Mouse (Mus musculus) limb, embryonic 12.5 days (tissue): ENCODE measurements around the gene Pou2f2. TPM values are rescaled to one million over a fixed set of nuclear protein-coding genes. Genes with fewer than 3 reads are reported as not detected.

Experiments
- ATAC-seq: fragments of 200-750 bp; cut with Nextera tagmentation; 2 replicates; pipeline ENCODE4 v1.8.0; 2017; ENCODE audit warnings: low read depth, moderate TSS enrichment; ENCODE audit not compliant: insufficient number of reproducible peaks, insufficient read depth, low FRiP score, low TSS enrichment
- H3K27ac ChIP-seq: fragments of 300-500 bp; sonication (generic); 2 replicates; pipeline ENCODE4 v1.5.1; 2016; ENCODE audit warnings: mild to moderate bottlenecking, moderate library complexity
- H3K27me3 ChIP-seq: fragments of 300-500 bp; sonication (generic); 2 replicates; pipeline ENCODE4 v1.6.1; 2016; ENCODE audit warnings: mild to moderate bottlenecking, moderate library complexity
- H3K36me3 ChIP-seq: fragments of 300-500 bp; sonication (generic); 2 replicates; pipeline ENCODE4 v1.6.1; 2016; ENCODE audit warnings: mild to moderate bottlenecking, moderate library complexity
- H3K4me1 ChIP-seq: fragments of 300-500 bp; sonication (generic); replicated peaks from 2 replicates; pipeline ENCODE4 v1.6.1; 2016
- H3K4me2 ChIP-seq: fragments of 300-500 bp; sonication (generic); 2 replicates; pipeline ENCODE4 v1.6.1; 2016; ENCODE audit warnings: mild to moderate bottlenecking, moderate library complexity
- H3K4me3 ChIP-seq: fragments of 300-500 bp; sonication (generic); replicated peaks from 2 replicates; pipeline ENCODE4 v1.5.1; 2016; ENCODE audit warnings: mild to moderate bottlenecking
- H3K9ac ChIP-seq: fragments of 300-500 bp; sonication (generic); replicated peaks from 2 replicates; pipeline ENCODE4 v1.6.1; 2016; ENCODE audit warnings: mild to moderate bottlenecking, moderate library complexity
- H3K9me3 ChIP-seq: fragments of 300-500 bp; sonication (generic); 2 replicates; pipeline ENCODE4 v1.6.1; 2016; ENCODE audit warnings: mild to moderate bottlenecking, moderate library complexity
- WGBS: fragments of 180-500 bp; shearing (Covaris S2); methylation state at CpG from one replicate; pipeline ENCODE4 v1.1.7; 2016; 5-methylcytosine and 5-hydroxymethylcytosine counted together
- polyA plus RNA-seq: library from polyadenylated mRNA; unstranded; fragments of >200 nt; fragmentation: Nextera tagmentation; extraction: Ambion mirVana; gene quantifications from 2 replicates; pipeline ENCODE4 v1.2.1, GENCODE M21; 2016

Gene Pou2f2
- polyA plus RNA-seq, 1 experiment from 2014 or later = 2.9 TPM

- H3K27ac ChIP-seq = peak overlapping the region; percentile 94
Observed at GRCm38 (mm10) chr7:25073924-25074323, 105.6 kb downstream of the Pou2f2 start.

GRCm38 (mm10) chr7:25072716-25073390 lies 106.7 kb downstream of the Pou2f2 start:
- no peak for ATAC-seq
- Histone ChIP-seq H3K27me3 (no peaks in the 10 kb centered on the region), H3K9ac (peak overlapping the region; percentile 91), H3K4me3 (peak overlapping the region; percentile 77), H3K9me3 (no peaks in the 10 kb centered on the region), H3K4me2 (peak overlapping the region; percentile 94), H3K27ac (peak overlapping the region; percentile 94), H3K36me3 (peaks cover 17% of the 10 kb centered on the region), H3K4me1 (peaks cover 42% of the 10 kb centered on the region)
- WGBS = 0% methylated on average over 25 of the region's 33 CpGs

More at GRCm38 (mm10) chr7:25073924-25074323, 105.6 kb downstream of the Pou2f2 start:
- no peak for ATAC-seq
- no peak overlapping the region for H3K4me2 ChIP-seq
- peaks cover 52% of the 10 kb centered on the region for H3K4me1 ChIP-seq
- peaks cover 8% of the 10 kb centered on the region; the same call in 1 of the 2 replicates for H3K36me3 ChIP-seq
- H3K9me3 ChIP-seq = no peaks in the 10 kb centered on the region
- H3K27me3 ChIP-seq = no peaks in the 10 kb centered on the region
- peak overlapping the region; percentile 77; the same call in 1 of the 2 replicates for H3K4me3 ChIP-seq
- 84% methylated on average over 8 of the region's 8 CpGs for WGBS
- peak overlapping the region; percentile 91; the same call in 1 of the 2 replicates for H3K9ac ChIP-seq

- Histone ChIP-seq H3K27ac (peak within 1 kb of the TSS; percentile 94), H3K4me3 (peak within 1 kb of the TSS; percentile 77), H3K4me1 (peaks cover 40% of the 10 kb centered on the region), H3K4me2 (peak within 1 kb of the TSS; percentile 94), H3K27me3 (no peaks in the 10 kb centered on the region), H3K9me3 (no peaks in the 10 kb centered on the region), H3K36me3 (peaks cover 24% of the 10 kb centered on the region), H3K9ac (peak within 1 kb of the TSS; percentile 91)
- no peak for ATAC-seq
- WGBS = 0% methylated on average over 21 of the region's 28 CpGs
Observed at GRCm38 (mm10) chr7:25071979-25072715, 107.4 kb downstream of the Pou2f2 start, which contains the start of the genes Grik5 and Zfp574. Gene Grik5 (minus strand): TSS chr7:25072346. Gene Zfp574 (plus strand): TSS chr7:25072567.

GRCm38 (mm10) chr7:25068724-25069123 lies 110.8 kb downstream of the Pou2f2 start:
- Histone ChIP-seq H3K9ac (no peak overlapping the region), H3K27me3 (no peaks in the 10 kb centered on the region), H3K9me3 (no peaks in the 10 kb centered on the region), H3K36me3 (peaks cover 57% of the 10 kb centered on the region), H3K27ac (no peak overlapping the region), H3K4me2 (no peak overlapping the region), H3K4me3 (no peak overlapping the region), H3K4me1 (peaks cover 31% of the 10 kb centered on the region)
- no peak for ATAC-seq
- WGBS = 21% methylated on average over 2 of the region's 2 CpGs

- H3K4me3 ChIP-seq = no peak overlapping the region
- H3K27me3 ChIP-seq = no peaks in the 10 kb centered on the region
- no peak overlapping the region for H3K4me2 ChIP-seq
- no peaks in the 10 kb centered on the region for H3K9me3 ChIP-seq
- 88% methylated on average over 22 of the region's 22 CpGs for WGBS
- 0 out of 2 replicates have a peak overlapping the region, but pooled peaks have one; percentile 23 for H3K9ac ChIP-seq
- ATAC-seq = no peak
- H3K27ac ChIP-seq = no peak overlapping the region
- peaks cover 64% of the 10 kb centered on the region for H3K36me3 ChIP-seq
- peaks cover 25% of the 10 kb centered on the region for H3K4me1 ChIP-seq
Observed at GRCm38 (mm10) chr7:25067909-25068656, 111.4 kb downstream of the Pou2f2 start.

GRCm38 (mm10) chr7:25067338-25067737 lies 112.2 kb downstream of the Pou2f2 start:
- Histone ChIP-seq H3K4me1 (peaks cover 23% of the 10 kb centered on the region), H3K27ac (no peak overlapping the region), H3K4me3 (no peak overlapping the region), H3K36me3 (peaks cover 71% of the 10 kb centered on the region), H3K9ac (no peak overlapping the region), H3K9me3 (no peaks in the 10 kb centered on the region), H3K27me3 (no peaks in the 10 kb centered on the region), H3K4me2 (no peak overlapping the region)
- ATAC-seq = no peak
- WGBS = 70% methylated on average over 7 of the region's 7 CpGs

- 84% methylated on average over 8 of the region's 8 CpGs for WGBS
Observed at GRCm38 (mm10) chr7:25063900-25064299, 115.6 kb downstream of the Pou2f2 start.

GRCm38 (mm10) chr7:25063346-25063745 lies 116.2 kb downstream of the Pou2f2 start:
- H3K27me3 ChIP-seq = no peaks in the 10 kb centered on the region
- no peak overlapping the region for H3K27ac ChIP-seq
- no peak overlapping the region for H3K4me3 ChIP-seq
- H3K4me2 ChIP-seq = no peak overlapping the region
- 94% methylated on average over 6 of the region's 6 CpGs for WGBS
- H3K9ac ChIP-seq = no peak overlapping the region
- no peaks in the 10 kb centered on the region for H3K9me3 ChIP-seq
- H3K36me3 ChIP-seq = peaks cover 98% of the 10 kb centered on the region
- ATAC-seq = no peak
- H3K4me1 ChIP-seq = no peaks in the 10 kb centered on the region

More at GRCm38 (mm10) chr7:25063900-25064299, 115.6 kb downstream of the Pou2f2 start:
- Histone ChIP-seq H3K4me2 (no peak overlapping the region), H3K27me3 (no peaks in the 10 kb centered on the region), H3K9ac (no peak overlapping the region), H3K4me3 (no peak overlapping the region), H3K36me3 (peaks cover 98% of the 10 kb centered on the region), H3K9me3 (no peaks in the 10 kb centered on the region), H3K4me1 (no peaks in the 10 kb centered on the region; the same call in 1 of the 2 replicates), H3K27ac (no peak overlapping the region)
- ATAC-seq = no peak

GRCm38 (mm10) chr7:25058836-25059235 lies 120.7 kb downstream of the Pou2f2 start:
- Histone ChIP-seq H3K27ac (no peak overlapping the region), H3K4me1 (no peaks in the 10 kb centered on the region), H3K27me3 (no peaks in the 10 kb centered on the region), H3K4me3 (no peak overlapping the region), H3K36me3 (peaks cover 98% of the 10 kb centered on the region), H3K9me3 (0 out of 2 replicates have a peak, but pooled peaks cover 7% of the 10 kb centered on the region), H3K9ac (no peak overlapping the region), H3K4me2 (no peak overlapping the region)
- 94% methylated on average over 14 of the region's 14 CpGs for WGBS
- ATAC-seq = no peak

GRCm38 (mm10) chr7:25058394-25058793 lies 121.1 kb downstream of the Pou2f2 start:
- Histone ChIP-seq H3K4me1 (no peaks in the 10 kb centered on the region), H3K27ac (no peak overlapping the region), H3K9me3 (0 out of 2 replicates have a peak, but pooled peaks cover 7% of the 10 kb centered on the region), H3K9ac (no peak overlapping the region), H3K36me3 (peaks cover 98% of the 10 kb centered on the region), H3K4me3 (no peak overlapping the region), H3K4me2 (no peak overlapping the region), H3K27me3 (no peaks in the 10 kb centered on the region)
- ATAC-seq = no peak
- WGBS = 93% methylated on average over 8 of the region's 8 CpGs

GRCm38 (mm10) chr7:25057888-25058287 lies 121.6 kb downstream of the Pou2f2 start:
- no peak overlapping the region for H3K4me3 ChIP-seq
- no peaks in the 10 kb centered on the region for H3K27me3 ChIP-seq
- H3K9me3 ChIP-seq = 0 out of 2 replicates have a peak, but pooled peaks cover 7% of the 10 kb centered on the region
- no peaks in the 10 kb centered on the region for H3K4me1 ChIP-seq
- no peak overlapping the region for H3K27ac ChIP-seq
- H3K4me2 ChIP-seq = no peak overlapping the region
- H3K36me3 ChIP-seq = peaks cover 98% of the 10 kb centered on the region
- no peak for ATAC-seq
- no peak overlapping the region for H3K9ac ChIP-seq
- WGBS = 89% methylated on average over 5 of the region's 5 CpGs
